Mouse (Mus musculus) kidney, embryonic 16.5 days (tissue): ENCODE measurements around the gene Cdh22. TPM values are rescaled to one million over a fixed set of nuclear protein-coding genes. Genes with fewer than 3 reads are reported as not detected.

Experiments
- ATAC-seq: fragments of 200-750 bp; cut with Nextera tagmentation; 2 replicates; pipeline ENCODE4 v1.8.0; 2017; ENCODE audit warnings: moderate TSS enrichment; ENCODE audit not compliant: low FRiP score, low TSS enrichment
- H3K27ac ChIP-seq: fragments of 300-500 bp; sonication (generic); 2 replicates; pipeline ENCODE4 v1.5.1; 2014; ENCODE audit warnings: low read length
- H3K27me3 ChIP-seq: fragments of 300-500 bp; sonication (generic); 2 replicates; pipeline ENCODE4 v1.6.1; 2014; ENCODE audit warnings: low read length, control low read depth, mixed read lengths; ENCODE audit not compliant: insufficient read depth
- H3K36me3 ChIP-seq: fragments of 300-500 bp; sonication (generic); 2 replicates; pipeline ENCODE4 v1.6.1; 2014; ENCODE audit warnings: low read length, control low read depth, mixed read lengths; ENCODE audit not compliant: insufficient read depth
- H3K4me1 ChIP-seq: fragments of 300-500 bp; sonication (generic); 2 replicates; pipeline ENCODE4 v1.6.1; 2014; ENCODE audit warnings: low read length, control low read depth, mixed read lengths; ENCODE audit not compliant: insufficient read depth
- H3K4me2 ChIP-seq: fragments of 300-500 bp; sonication (generic); replicated peaks from 2 replicates; pipeline ENCODE4 v1.6.1; 2014; ENCODE audit warnings: low read depth, low read length
- H3K4me3 ChIP-seq: fragments of 300-500 bp; sonication (generic); 2 replicates; pipeline ENCODE4 v1.5.1; 2014; ENCODE audit warnings: mild to moderate bottlenecking, low read length
- H3K9ac ChIP-seq: fragments of 300-500 bp; sonication (generic); replicated peaks from 2 replicates; pipeline ENCODE4 v1.6.1; 2014; ENCODE audit warnings: low read length
- H3K9me3 ChIP-seq: fragments of 300-500 bp; sonication (generic); 2 replicates; pipeline ENCODE4 v1.6.1; 2016; ENCODE audit warnings: low read length, control low read depth
- WGBS: fragments of 180-500 bp; shearing (Covaris S2); extraction: QIAGEN DNeasy Blood & Tissue Kit; methylation state at CpG from one replicate; pipeline ENCODE4 v1.1.7; 2014; 5-methylcytosine and 5-hydroxymethylcytosine counted together
- polyA plus RNA-seq: library from polyadenylated mRNA; unstranded; fragments of >200 nt; fragmentation: Nextera tagmentation; extraction: Ambion mirVana; gene quantifications from 2 replicates; pipeline ENCODE4 v1.2.1, GENCODE M21; 2015

The Cdh22 gene
- polyA plus RNA-seq, 1 experiment from 2014 or later: 0.77 TPM

DNA sequence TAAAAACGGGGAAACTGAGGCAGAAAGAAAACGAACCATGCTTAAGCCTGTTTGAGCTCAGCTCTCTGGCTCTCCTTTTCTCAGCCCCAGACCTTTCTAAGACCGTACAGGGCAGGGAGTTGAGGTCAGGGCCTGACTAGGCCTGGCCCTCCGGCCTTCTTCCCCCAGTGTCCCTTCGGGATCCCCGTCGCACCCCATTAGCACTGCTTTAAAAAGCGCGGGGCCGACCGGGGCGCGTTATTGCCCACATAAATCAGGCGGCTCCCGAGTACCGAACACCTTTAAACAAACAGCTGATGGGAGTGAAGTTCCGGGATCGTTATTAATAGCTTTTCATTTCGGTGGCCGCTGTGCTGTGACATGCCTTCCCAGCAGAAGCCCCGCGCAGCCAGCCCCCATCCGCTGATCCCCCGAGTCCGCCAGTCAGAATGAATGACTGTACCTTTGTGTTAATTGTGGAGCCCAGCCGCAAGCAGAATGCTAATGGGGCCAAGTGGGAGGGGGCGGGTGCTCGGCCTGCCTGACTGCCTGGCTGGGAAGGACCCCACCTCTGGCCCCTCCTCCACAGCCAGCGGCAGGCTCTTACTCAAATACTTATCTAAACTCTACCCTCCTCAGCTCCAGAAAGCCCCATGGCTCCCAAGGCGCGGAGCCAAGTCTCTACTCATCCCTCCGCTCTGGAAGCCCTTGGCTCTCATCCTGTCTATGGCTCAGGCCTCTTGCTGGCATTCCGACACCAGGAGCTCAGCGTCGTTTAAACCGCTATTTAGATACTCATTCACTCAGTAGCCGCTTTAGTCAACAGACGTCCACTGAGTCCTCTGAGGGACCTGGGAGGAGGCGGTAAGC, 19.3 kb downstream of the Cdh22 start:
- peak overlapping the region; percentile 3 for H3K4me3 ChIP-seq

DNA sequence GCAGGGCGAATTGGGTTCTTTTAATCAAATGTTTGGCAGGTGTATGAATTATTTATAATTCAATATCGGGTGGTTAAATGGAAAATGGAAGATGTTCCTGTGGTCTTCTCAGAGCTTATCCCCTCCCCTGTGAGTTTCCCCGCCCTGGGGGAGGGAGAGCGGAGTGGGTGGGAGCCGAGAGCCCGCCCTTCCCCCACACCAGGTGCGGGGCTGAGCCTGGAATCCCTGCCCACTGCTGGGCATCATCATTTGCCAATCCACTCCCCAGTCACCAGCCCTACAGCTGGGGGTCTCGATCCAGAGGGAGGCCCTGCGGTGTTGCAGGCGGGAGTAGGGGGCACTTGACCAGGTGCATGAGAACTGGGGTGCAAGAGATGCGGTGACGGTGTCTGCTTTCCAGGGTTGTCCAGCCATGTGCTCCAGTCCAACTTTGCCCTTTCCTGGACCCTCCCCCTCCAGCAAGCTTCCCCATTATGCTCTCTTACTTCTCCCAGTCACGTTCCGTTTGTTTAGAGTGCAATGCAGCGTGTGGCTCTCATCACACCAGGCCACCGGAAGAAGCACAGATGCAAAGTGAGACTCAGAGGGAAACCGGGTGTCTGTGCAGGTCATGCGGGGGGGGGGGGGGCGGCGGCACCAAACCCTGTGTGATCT, 23.1 kb downstream of the Cdh22 start:
- Histone ChIP-seq H3K9ac (no peak overlapping the region), H3K27me3 (peaks cover 85% of the 10 kb centered on the region), H3K9me3 (no peaks in the 10 kb centered on the region), H3K27ac (no peak overlapping the region), H3K36me3 (no peaks in the 10 kb centered on the region), H3K4me3 (no peak overlapping the region), H3K4me1 (peaks cover 23% of the 10 kb centered on the region), H3K4me2 (peak overlapping the region; percentile 22; the same call in 1 of the 2 replicates)
- WGBS: under 1% methylated on average over 17 of the region's 20 CpGs
- 0 out of 2 replicates have a peak, but pooled peaks have one; percentile 13 for ATAC-seq

More for the DNA sequence above, 19.3 kb downstream of the Cdh22 start:
- H3K4me2 ChIP-seq: peak overlapping the region; percentile 41
- no peaks in the 10 kb centered on the region for H3K9me3 ChIP-seq
- H3K4me1 ChIP-seq: peaks cover 23% of the 10 kb centered on the region
- no peaks in the 10 kb centered on the region for H3K36me3 ChIP-seq
- H3K9ac ChIP-seq: no peak overlapping the region
- peak; percentile 58 for ATAC-seq
- 1% methylated on average over 39 of the region's 39 CpGs for WGBS
- no peak overlapping the region for H3K27ac ChIP-seq
- peaks cover 91% of the 10 kb centered on the region for H3K27me3 ChIP-seq

DNA sequence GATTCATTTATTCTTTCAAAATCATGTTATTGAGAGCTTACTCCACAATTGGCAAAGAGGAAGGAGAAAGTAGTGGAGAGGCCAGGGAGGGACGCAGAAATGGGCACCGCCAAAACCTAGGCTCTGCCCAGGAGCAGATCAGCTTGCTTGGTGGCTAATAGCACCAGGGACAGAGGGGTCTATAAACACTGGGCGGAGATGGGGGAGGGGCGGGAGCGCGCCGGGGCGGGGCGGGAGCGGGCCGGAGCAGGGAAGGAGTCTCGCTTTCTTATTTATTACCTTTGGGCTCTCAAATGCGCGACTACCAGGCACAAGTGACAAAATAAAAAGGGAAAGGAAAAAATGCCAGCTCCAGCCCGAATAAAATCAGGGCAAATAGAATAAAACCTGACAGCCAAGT, 23.7 kb downstream of the Cdh22 start:
- Histone ChIP-seq H3K4me3 (no peak overlapping the region), H3K9me3 (no peaks in the 10 kb centered on the region), H3K27ac (no peak overlapping the region), H3K4me1 (peaks cover 23% of the 10 kb centered on the region), H3K9ac (no peak overlapping the region), H3K27me3 (peaks cover 79% of the 10 kb centered on the region), H3K36me3 (no peaks in the 10 kb centered on the region), H3K4me2 (no peak overlapping the region)
- 1% methylated on average over 15 of the region's 15 CpGs for WGBS
- no peak; the same call in 1 of the 2 replicates for ATAC-seq

DNA sequence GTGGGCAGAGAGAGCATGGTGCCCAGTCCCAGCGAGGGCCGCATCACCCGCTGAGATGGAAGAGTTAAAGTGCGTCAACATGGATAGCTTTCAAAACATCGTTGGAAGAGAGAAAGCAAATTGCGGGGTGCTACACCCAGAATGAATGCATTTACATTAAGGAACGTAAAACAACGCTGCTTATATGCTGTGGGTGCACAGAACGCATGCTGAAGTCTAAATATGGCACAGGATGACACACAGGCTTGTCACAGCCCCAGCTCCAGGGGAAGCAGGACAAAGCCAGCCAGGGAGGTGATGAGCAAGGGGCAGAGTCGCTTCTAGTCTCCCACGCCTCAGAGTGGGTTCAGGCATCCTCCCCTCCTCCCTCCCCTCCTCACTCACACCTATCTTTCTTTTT, 27.0 kb downstream of the Cdh22 start:
- H3K4me3 ChIP-seq: no peak overlapping the region
- 70% methylated on average over 11 of the region's 11 CpGs for WGBS
- peaks cover 10% of the 10 kb centered on the region for H3K4me1 ChIP-seq
- ATAC-seq: no peak
- H3K27me3 ChIP-seq: peaks cover 64% of the 10 kb centered on the region
- no peaks in the 10 kb centered on the region for H3K36me3 ChIP-seq
- H3K9me3 ChIP-seq: no peaks in the 10 kb centered on the region
- no peak overlapping the region for H3K27ac ChIP-seq
- no peak overlapping the region for H3K9ac ChIP-seq
- H3K4me2 ChIP-seq: no peak overlapping the region

DNA sequence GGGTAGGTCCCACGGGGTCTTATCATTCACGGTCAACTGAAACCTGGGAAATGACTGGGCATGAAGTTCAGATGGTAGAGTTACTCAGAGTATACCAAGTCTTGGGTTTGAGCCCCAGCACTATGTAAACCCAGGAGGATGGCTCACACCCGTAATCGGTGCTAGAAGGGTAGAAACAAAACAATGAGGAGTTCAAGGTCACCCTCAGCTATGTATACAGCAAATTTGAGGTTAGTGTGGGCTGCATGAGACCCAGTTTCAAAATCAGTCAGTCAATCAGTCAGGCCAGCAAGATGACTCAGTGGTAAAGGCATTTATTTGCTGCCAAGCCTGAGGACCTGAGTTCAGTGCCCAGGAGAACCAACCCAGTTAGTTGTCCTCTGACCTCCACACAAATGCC, 27.6 kb downstream of the Cdh22 start:
- Histone ChIP-seq H3K36me3 (no peaks in the 10 kb centered on the region), H3K9me3 (no peaks in the 10 kb centered on the region), H3K9ac (no peak overlapping the region), H3K27me3 (peaks cover 66% of the 10 kb centered on the region), H3K4me3 (no peak overlapping the region), H3K27ac (no peak overlapping the region), H3K4me1 (peaks cover 15% of the 10 kb centered on the region), H3K4me2 (no peak overlapping the region)
- no peak for ATAC-seq
- 82% methylated on average over 4 of the region's 4 CpGs for WGBS

DNA sequence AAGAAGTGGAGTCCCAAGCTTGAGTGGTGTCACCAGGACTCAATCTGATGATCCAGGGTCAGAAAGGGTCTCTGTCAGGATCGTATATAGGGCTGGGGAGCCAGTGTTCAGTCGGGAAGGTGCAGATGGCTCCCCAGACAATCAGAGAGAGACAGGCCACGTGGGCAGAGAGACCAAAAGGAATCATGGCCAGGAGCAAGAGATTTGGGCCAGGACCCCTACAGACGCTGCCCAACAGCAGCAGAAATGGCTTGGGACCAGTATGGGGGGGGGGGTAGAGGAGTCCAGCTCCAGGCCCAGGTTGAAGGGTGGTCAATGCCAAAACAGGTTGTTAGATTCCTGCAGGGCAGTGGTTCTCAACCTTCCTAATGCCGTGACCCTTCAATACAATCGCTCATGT, 29.2 kb downstream of the Cdh22 start:
- no peak for ATAC-seq
- no peak overlapping the region for H3K4me3 ChIP-seq
- H3K27me3 ChIP-seq: peaks cover 65% of the 10 kb centered on the region
- H3K9me3 ChIP-seq: no peaks in the 10 kb centered on the region
- H3K36me3 ChIP-seq: no peaks in the 10 kb centered on the region
- H3K4me2 ChIP-seq: no peak overlapping the region
- peaks cover 9% of the 10 kb centered on the region for H3K4me1 ChIP-seq
- 57% methylated on average over 6 of the region's 6 CpGs for WGBS
- H3K27ac ChIP-seq: no peak overlapping the region
- H3K9ac ChIP-seq: no peak overlapping the region

DNA sequence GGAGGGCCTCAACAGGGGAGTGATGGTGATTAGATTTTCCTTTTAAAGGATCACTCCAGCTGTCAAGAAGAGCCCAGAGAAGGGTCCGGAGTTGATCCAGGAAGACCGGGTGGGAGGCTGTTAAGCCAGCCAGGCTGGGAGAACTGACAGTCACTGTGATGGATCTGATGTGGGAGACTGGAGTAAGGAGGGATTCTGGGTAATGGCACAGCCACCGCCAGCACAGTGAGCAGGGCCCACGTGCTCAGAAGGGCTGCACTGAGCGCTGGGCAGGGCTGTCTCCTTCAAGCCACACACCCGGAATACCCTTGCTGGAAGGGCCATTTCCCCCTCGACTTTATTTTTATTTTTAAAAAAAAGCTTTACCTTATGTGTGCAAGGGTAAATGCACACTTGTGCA, 29.7 kb downstream of the Cdh22 start:
- no peak for ATAC-seq
- Histone ChIP-seq H3K36me3 (no peaks in the 10 kb centered on the region), H3K27me3 (peaks cover 65% of the 10 kb centered on the region), H3K4me1 (peaks cover 9% of the 10 kb centered on the region), H3K9ac (no peak overlapping the region), H3K4me3 (no peak overlapping the region), H3K9me3 (no peaks in the 10 kb centered on the region), H3K27ac (no peak overlapping the region), H3K4me2 (no peak overlapping the region)
- WGBS: 29% methylated on average over 7 of the region's 7 CpGs

DNA sequence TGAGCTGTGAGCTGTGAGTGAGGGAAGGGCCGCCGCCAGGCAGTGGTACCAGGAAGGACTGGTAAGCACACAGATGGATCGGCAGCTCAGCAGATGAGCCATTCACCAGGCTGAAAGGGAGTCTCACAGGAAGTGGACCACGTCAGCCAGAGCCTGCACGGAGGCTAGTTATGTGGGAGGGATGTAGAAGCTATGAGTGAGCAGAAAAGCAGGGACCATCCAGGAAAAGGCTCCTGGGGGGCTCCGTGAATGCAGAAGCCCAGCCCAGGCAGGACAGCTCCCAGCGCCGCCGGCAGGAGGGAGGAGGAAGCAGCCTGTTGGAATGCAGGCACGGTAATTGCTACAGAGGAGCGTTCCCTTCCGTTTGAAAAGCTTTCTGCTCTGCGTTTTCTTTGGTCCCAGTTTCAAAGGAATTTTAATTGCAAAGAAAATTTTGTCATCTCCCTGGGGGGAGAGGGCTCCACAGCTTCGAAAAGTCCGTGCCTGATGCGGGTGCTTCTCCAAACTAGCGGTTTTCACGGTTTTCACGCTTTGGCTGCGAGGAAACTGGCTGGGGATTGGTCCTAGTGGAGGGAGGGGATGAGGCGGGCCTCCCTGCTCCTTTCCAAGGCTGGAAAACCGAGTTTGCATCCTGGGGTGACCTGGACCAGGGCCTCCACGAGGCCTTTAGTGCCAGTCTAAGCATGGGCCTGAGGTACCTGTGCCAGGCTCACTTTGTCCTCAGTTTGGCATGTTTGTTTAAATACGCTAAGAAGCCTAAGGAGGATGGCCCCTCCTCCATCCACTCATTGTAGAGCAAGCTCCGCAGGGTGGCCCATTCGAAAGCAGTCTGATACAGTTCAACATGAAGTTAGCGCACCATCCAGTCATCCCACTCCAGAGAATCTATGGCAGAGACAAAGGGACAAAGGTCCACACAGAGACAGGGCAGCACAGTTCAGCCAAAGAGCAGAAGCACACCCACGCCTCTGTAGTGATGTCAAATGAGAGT, 32.6 kb downstream of the Cdh22 start:
- Histone ChIP-seq H3K4me2 (peak overlapping the region; percentile 49), H3K27me3 (peaks cover 70% of the 10 kb centered on the region), H3K9ac (no peak overlapping the region), H3K4me1 (peaks cover 9% of the 10 kb centered on the region), H3K36me3 (no peaks in the 10 kb centered on the region), H3K9me3 (0 out of 2 replicates have a peak, but pooled peaks cover 4% of the 10 kb centered on the region), H3K4me3 (peak overlapping the region; percentile 26), H3K27ac (no peak overlapping the region)
- ATAC-seq: peak; percentile 62; the same call in 1 of the 2 replicates
- 5% methylated on average over 28 of the region's 28 CpGs for WGBS

DNA sequence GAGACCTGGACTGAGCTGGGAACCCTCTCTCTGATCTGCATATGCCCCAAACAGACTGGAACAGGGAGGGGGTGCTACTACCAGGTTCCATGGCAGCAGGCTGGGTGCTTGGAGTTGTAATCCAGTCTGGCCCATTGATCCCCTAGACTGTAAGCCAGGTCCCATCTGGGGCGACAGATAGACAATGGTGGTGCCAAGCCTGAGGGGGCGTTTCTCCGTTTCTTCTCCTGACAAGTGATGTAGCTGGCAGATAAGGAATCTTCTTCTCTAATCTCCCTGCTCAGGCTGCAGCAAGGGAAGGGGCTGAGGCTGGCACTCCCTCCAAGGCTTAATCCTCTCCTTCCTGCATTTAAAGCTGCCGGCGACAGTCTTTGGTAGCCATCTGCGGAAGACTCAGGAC, 37.1 kb downstream of the Cdh22 start:
- Histone ChIP-seq H3K36me3 (no peaks in the 10 kb centered on the region), H3K9ac (no peak overlapping the region), H3K27me3 (peaks cover 81% of the 10 kb centered on the region), H3K4me3 (no peak overlapping the region), H3K4me1 (peaks cover 22% of the 10 kb centered on the region), H3K27ac (no peak overlapping the region), H3K9me3 (0 out of 2 replicates have a peak, but pooled peaks cover 4% of the 10 kb centered on the region), H3K4me2 (no peak overlapping the region)
- WGBS: 83% methylated on average over 6 of the region's 6 CpGs
- ATAC-seq: no peak
